Mouse (Mus musculus): ENCODE data around the gene Smim7. TPM values are rescaled to one million over a fixed set of nuclear protein-coding genes. Genes with fewer than 3 reads are reported as not detected.
A peak's percentile ranks its signal among the peaks of the same experiment; 100 is the strongest.

The Smim7 gene
- 117 and 118 TPM in 2 replicates for polyA plus RNA-seq (2015; fragmentation: Nextera tagmentation; extraction: Ambion mirVana)

DNA sequence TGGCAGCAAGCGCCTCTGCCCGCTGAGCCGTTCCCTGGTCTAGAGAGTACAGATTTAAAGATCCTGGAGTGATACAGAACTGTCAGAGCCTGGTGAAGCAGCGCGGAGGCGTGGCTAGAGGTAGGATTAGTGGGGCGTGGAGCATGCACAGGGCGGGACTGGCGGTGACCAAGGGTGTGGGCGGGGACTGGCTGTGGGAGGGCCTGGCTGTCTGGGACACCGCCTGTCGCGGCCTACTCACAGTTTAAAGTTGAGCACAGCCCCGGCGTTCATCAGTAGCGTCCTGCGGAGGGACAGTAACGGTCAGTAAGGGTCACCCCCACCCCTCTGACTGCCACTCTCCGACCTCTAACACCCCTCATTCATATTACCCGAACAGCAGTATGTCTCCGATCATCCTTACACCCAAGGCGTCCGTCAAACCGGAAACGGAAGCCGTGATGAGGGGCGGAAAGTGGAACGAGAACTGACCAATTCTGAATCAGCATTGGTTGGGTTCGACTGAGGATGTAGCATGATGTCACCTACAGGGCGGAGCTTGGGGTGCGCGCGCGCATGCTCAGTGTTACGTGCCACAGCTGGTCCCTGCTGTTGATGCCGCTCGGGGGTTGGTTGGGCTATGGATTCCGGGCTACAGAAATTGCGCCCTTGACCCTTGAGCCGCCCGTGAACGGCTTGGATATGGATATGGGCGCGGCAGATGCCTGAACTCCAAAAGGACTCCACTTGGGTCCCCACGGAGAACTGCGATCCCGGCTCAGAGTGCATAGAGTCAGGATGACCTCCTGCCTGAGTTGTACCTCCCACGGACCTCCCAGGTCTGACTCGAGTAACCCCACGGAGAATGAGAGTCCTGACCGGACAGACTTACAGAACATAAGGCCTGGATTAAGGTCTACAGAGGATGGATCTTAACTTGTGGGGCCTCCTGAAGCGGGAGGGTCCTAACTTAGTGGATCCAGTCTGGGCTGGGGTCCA, at the start of gene Smim7:
Gene Smim7, minus strand, starts transcription at position 456 of the 978 bp plus-strand sequence.
- Histone ChIP-seq H3K4me1 (peaks cover 19% of the 10 kb centered on the region), H3K9me3 (no peaks in the 10 kb centered on the region), H3K9ac (peak within 1 kb of the TSS; percentile 63), H3K36me3 (peaks cover 38% of the 10 kb centered on the region), H3K4me3 (peak within 1 kb of the TSS; percentile 65), H3K27ac (peak within 1 kb of the TSS; percentile 97), H3K4me2 (peak within 1 kb of the TSS; percentile 87), H3K27me3 (no peaks in the 10 kb centered on the region)
- peak; percentile 98 for ATAC-seq (ENCODE audit: borderline replicate concordance, extremely low read depth, low FRiP score, low TSS enrichment)
- under 1% methylated on average over 52 of the region's 52 CpGs for WGBS

DNA sequence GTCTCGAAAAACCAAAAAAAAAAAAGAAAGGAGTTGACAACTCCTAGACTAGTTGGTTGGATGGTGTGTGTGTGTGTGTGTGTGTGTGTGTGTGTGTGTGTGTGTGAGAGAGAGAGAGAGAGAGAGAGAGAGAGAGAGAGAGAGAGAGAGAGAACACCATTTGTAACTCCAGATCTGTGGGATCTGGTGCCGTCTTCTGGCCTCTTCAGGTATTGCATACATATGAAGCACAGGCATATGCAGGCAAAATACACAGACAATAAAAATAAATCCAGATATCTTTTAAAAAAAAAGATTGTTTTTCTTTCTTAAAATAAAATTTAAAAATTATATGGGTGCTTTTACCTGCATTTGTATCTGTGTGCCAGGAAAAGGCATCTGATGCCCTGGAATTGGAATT, 19.3 kb upstream of the Smim7 start:
- H3K27me3 ChIP-seq: no peaks in the 10 kb centered on the region
- no peaks in the 10 kb centered on the region for H3K4me1 ChIP-seq
- H3K9me3 ChIP-seq: no peaks in the 10 kb centered on the region
- WGBS: 43% methylated on average over 2 of the region's 2 CpGs
- no peak overlapping the region for H3K27ac ChIP-seq
- H3K4me2 ChIP-seq: no peak overlapping the region
- no peak overlapping the region for H3K9ac ChIP-seq
- H3K36me3 ChIP-seq: no peaks in the 10 kb centered on the region
- H3K4me3 ChIP-seq: no peak overlapping the region
- no peak for ATAC-seq (ENCODE audit: borderline replicate concordance, extremely low read depth, low FRiP score, low TSS enrichment)

DNA sequence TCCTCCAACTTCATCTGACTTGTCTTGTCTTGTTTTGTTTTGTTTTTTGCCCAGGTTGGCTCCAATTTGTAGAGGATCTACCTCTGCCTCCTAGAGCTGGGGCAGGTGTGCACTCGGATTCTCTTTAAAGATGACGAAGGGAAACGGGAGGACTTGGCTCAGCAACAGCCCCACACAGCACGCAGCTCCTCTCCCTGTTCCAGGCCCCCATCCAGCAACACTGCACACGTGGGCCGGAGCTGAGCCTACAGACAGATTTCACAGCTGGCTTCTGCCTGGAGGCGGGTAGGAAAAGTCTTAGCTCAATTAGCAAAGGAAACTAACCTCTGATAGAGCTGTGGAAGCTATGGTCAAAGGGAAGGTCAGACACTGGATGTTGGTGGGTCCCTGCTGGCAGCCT, 18.4 kb upstream of the Smim7 start:
- Histone ChIP-seq H3K4me2 (no peak overlapping the region), H3K4me3 (no peak overlapping the region), H3K9ac (no peak overlapping the region), H3K36me3 (no peaks in the 10 kb centered on the region), H3K27ac (no peak overlapping the region), H3K27me3 (no peaks in the 10 kb centered on the region), H3K4me1 (no peaks in the 10 kb centered on the region), H3K9me3 (no peaks in the 10 kb centered on the region)
- no peak for ATAC-seq (ENCODE audit: borderline replicate concordance, extremely low read depth, low FRiP score, low TSS enrichment)
- WGBS: 72% methylated on average over 7 of the region's 7 CpGs

DNA sequence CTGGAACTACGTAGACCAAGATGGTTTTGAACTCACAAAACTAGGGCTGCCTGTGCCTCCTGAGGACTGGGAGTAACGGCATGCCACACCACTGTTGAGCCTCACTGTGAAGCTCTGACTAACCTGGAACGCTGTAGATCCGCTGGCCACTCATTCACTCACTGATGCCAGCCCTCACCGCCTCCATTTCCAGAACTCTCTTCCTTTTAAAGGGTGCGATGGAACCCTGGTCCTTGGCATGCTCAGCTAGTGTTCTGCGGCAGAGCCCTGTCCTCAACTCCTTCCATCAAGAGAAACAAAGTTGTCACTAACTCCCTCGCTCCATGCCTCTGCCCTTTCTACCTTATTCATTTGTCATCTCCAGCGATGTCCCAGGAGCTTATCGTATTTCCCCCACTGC, 18.0 kb upstream of the Smim7 start:
- Histone ChIP-seq H3K9ac (no peak overlapping the region), H3K4me2 (no peak overlapping the region), H3K4me3 (no peak overlapping the region), H3K36me3 (no peaks in the 10 kb centered on the region), H3K27ac (no peak overlapping the region), H3K9me3 (no peaks in the 10 kb centered on the region), H3K4me1 (no peaks in the 10 kb centered on the region), H3K27me3 (no peaks in the 10 kb centered on the region)
- ATAC-seq (ENCODE audit: borderline replicate concordance, extremely low read depth, low FRiP score, low TSS enrichment): no peak
- WGBS: 86% methylated on average over 10 of the region's 10 CpGs

DNA sequence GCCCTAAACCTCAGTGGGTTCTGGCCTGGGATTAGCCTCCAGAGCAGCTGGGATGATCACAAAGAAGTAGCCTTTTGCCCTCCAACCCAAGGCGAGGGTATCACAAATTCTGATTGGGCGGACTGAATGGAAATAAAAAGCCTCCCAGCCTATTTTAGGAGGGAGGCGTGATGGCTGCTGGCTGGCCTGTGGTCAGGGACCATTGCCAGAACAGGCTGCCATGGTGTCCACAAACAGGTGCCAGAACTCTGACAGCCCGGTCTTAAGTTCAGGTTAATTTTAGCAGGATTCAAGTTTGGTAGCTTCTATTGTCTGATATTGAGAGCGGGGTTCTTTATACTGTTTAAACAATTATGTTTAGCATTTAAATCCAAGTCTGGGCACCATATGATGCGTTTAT, 16.9 kb upstream of the Smim7 start:
- Histone ChIP-seq H3K4me1 (no peaks in the 10 kb centered on the region), H3K9me3 (no peaks in the 10 kb centered on the region), H3K27me3 (no peaks in the 10 kb centered on the region), H3K36me3 (no peaks in the 10 kb centered on the region), H3K9ac (no peak overlapping the region), H3K27ac (no peak overlapping the region), H3K4me2 (no peak overlapping the region), H3K4me3 (no peak overlapping the region)
- no peak for ATAC-seq (ENCODE audit: borderline replicate concordance, extremely low read depth, low FRiP score, low TSS enrichment)
- WGBS: 63% methylated on average over 6 of the region's 6 CpGs

DNA sequence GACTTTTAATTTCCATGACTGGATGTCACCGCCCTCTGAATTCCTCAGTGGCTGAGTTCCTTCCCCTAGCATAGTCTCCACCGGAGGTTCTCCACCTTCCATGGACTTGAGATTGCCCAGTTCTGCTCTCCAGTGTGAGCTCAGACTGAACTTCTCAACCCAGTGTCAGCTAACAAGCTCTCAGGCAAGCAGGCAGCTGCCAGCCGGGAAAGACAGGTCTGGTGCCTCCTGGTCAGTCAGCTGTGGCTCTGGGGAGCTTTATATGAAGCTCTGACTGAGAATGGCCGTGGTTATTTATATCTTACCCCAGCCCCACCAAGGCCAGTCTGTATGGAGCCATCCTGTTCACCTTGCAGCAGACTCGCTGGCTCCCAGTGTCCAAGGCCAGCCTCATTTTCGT, 13.5 kb upstream of the Smim7 start:
- H3K9ac ChIP-seq: no peak overlapping the region
- 68% methylated on average over 6 of the region's 6 CpGs for WGBS
- no peak for ATAC-seq (ENCODE audit: borderline replicate concordance, extremely low read depth, low FRiP score, low TSS enrichment)
- no peak overlapping the region for H3K4me3 ChIP-seq
- H3K9me3 ChIP-seq: no peaks in the 10 kb centered on the region
- no peak overlapping the region for H3K27ac ChIP-seq
- H3K4me1 ChIP-seq: no peaks in the 10 kb centered on the region
- H3K27me3 ChIP-seq: no peaks in the 10 kb centered on the region
- no peak overlapping the region for H3K4me2 ChIP-seq
- H3K36me3 ChIP-seq: no peaks in the 10 kb centered on the region

DNA sequence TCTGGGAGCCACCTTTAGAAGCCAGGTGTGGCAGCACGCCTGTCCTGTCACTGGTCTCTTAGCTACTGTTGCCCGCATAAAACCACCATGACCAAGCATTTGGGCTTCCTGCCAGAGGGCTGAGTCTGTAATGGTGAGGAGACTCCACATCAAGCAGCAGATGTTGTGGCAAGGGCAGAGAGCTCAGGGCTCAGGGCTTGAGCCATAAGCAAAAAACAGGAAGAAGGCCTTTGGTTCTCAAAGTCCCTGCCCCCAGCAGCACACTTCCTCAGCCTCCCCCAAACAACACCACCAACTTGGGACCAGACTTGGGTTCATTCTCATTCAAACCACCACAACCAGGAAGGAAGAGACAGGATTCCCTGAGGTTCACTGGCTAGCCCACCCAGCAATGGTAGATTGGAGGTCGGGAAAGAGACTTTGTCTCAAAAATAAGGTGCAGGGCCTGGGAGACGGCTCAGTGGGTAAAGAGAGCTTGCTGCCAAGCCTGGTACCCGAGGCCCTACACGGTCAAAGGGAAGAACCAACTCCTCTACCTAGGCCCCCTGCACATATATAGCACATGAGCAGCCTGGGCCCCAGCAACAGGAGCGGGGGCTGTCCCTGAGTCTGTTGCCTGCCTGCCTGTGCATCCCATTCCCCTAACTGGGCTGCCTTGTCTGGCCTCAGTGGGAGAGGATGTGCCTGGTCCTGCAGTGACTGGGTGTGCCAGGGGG, 12.3 kb upstream of the Smim7 start:
- Histone ChIP-seq H3K36me3 (no peaks in the 10 kb centered on the region), H3K4me3 (no peak overlapping the region), H3K4me2 (no peak overlapping the region), H3K9me3 (no peaks in the 10 kb centered on the region), H3K9ac (no peak overlapping the region), H3K27ac (no peak overlapping the region), H3K27me3 (no peaks in the 10 kb centered on the region), H3K4me1 (no peaks in the 10 kb centered on the region)
- ATAC-seq (ENCODE audit: borderline replicate concordance, extremely low read depth, low FRiP score, low TSS enrichment): no peak
- WGBS: 78% methylated on average over 7 of the region's 7 CpGs

DNA sequence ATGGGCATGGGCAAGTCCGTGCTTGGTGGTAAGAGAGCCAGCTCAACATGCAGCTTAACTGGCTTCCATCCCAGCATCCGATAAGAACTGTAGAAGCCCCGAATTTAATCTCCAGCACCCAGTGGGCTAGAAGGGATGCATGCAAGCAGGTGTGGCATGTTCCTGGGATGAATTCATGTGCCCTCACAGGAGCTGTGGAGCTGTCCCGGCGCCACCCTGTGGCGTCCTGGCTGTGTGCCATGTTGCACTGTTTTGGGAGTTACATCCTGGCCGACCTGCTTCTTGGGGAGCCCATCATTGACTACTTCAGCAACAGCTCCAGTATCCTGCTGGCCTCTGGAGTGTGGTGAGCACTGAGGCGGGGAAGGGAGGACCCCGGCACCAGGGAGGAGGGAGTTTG, 8.5 kb upstream of the Smim7 start:
- no peak overlapping the region for H3K4me2 ChIP-seq
- no peak overlapping the region for H3K27ac ChIP-seq
- no peaks in the 10 kb centered on the region for H3K9me3 ChIP-seq
- ATAC-seq (ENCODE audit: borderline replicate concordance, extremely low read depth, low FRiP score, low TSS enrichment): no peak
- no peaks in the 10 kb centered on the region for H3K36me3 ChIP-seq
- H3K4me3 ChIP-seq: no peak overlapping the region
- H3K9ac ChIP-seq: no peak overlapping the region
- no peaks in the 10 kb centered on the region for H3K27me3 ChIP-seq
- 59% methylated on average over 9 of the region's 9 CpGs for WGBS
- no peaks in the 10 kb centered on the region for H3K4me1 ChIP-seq

DNA sequence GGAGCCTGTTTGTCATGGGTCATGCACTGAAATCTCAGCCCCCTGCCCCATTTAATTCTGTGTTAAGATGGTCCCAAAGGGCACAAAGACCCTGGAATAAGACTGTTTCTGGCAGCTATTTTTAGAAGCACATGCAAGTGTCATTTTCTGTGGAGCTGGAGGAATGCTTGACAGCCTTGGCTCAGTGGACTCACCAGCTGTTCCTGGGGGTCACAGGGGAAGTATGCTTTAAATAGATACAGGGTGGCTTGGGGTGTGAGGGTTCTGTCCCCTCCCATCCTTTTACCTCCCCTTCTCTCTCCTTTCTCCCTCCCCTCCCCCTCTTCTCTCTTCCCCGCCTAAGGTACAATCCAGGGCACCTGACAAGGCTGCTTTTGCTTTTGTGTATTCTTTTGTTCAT, 7.1 kb upstream of the Smim7 start:
- Histone ChIP-seq H3K36me3 (no peaks in the 10 kb centered on the region), H3K4me1 (0 out of 2 replicates have a peak, but pooled peaks cover 3% of the 10 kb centered on the region), H3K27me3 (no peaks in the 10 kb centered on the region), H3K9ac (no peak overlapping the region), H3K27ac (no peak overlapping the region), H3K4me3 (no peak overlapping the region), H3K9me3 (no peaks in the 10 kb centered on the region), H3K4me2 (no peak overlapping the region)
- WGBS: 67% methylated on average over 1 of the region's 1 CpGs
- no peak for ATAC-seq (ENCODE audit: borderline replicate concordance, extremely low read depth, low FRiP score, low TSS enrichment)

DNA sequence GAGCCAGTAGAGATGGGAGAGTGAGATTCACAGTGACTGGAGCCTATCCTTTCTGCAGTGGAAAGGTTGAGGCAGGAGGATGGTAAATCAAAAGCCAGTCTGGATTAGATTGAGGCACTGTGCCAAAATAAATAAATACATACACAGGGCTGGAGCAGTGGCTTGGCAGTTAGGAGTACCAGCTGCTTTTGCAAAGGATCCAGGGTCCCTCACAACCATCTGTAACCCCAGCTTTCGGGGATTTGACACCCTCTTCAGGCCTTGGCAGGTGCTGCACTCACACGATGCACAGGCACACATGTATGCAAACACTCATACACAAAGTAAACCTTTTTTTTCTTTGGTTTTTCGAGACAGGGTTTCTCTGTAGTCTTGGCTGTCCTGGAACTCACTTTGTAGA, 6.4 kb upstream of the Smim7 start:
- Histone ChIP-seq H3K36me3 (no peaks in the 10 kb centered on the region), H3K9me3 (no peaks in the 10 kb centered on the region), H3K9ac (no peak overlapping the region), H3K4me3 (no peak overlapping the region), H3K27ac (no peak overlapping the region), H3K4me2 (no peak overlapping the region), H3K27me3 (no peaks in the 10 kb centered on the region), H3K4me1 (peaks cover 8% of the 10 kb centered on the region)
- ATAC-seq (ENCODE audit: borderline replicate concordance, extremely low read depth, low FRiP score, low TSS enrichment): no peak
- WGBS: 69% methylated on average over 3 of the region's 3 CpGs

DNA sequence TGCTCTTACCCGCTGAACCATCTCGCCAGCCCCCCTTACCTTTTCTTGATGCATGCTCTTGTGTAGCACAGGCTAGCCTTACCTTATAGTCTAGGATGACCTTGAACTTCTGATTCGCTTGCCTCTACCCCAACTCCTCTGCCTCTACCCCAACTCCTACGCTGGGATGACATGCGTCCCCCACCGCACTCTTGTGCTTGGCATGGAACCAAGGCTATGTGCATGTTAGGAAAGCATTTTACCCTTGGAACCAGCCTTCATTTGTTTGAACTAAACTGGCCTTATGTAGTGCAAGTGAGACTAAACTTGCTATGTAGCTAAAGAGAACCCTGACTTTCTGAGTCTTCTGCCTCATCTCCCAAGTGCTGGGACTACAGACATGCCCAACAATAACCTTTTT, 5.0 kb upstream of the Smim7 start:
- Histone ChIP-seq H3K9ac (no peak overlapping the region), H3K4me2 (no peak overlapping the region), H3K27me3 (no peaks in the 10 kb centered on the region), H3K4me3 (no peak overlapping the region), H3K36me3 (no peaks in the 10 kb centered on the region), H3K4me1 (peaks cover 8% of the 10 kb centered on the region), H3K9me3 (no peaks in the 10 kb centered on the region), H3K27ac (no peak overlapping the region)
- ATAC-seq (ENCODE audit: borderline replicate concordance, extremely low read depth, low FRiP score, low TSS enrichment): no peak
- 86% methylated on average over 6 of the region's 6 CpGs for WGBS

DNA sequence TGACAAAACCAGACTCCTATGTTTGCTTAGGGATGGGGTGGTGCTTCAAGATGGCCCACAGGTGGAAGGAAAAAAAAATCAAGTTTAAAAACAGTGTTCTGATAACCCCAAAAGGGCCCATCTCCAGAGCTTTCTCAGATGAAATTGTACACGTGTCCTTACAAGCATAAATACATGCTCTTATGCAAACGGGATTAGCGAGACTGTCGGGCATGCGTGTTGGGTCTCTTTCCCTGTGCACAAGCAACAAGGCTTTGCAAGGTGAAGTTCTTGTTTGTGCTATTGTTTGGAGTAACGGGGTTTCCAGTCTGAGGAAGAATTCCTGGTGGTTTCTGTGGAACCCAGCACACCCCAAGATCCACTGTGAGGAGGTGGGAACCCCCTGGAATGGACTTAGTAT, 2.6 kb upstream of the Smim7 start:
- Histone ChIP-seq H3K4me1 (peaks cover 19% of the 10 kb centered on the region), H3K9ac (no peak overlapping the region), H3K36me3 (peaks cover 13% of the 10 kb centered on the region), H3K4me2 (no peak overlapping the region), H3K27ac (no peak overlapping the region), H3K9me3 (no peaks in the 10 kb centered on the region), H3K27me3 (no peaks in the 10 kb centered on the region), H3K4me3 (no peak overlapping the region)
- WGBS: 76% methylated on average over 6 of the region's 6 CpGs
- no peak for ATAC-seq (ENCODE audit: borderline replicate concordance, extremely low read depth, low FRiP score, low TSS enrichment)
